Mouse (Mus musculus): ENCODE measurements at regions not wholly inside any gene's neighbourhood (a gene's known extent, or its start where the extent isn't known, plus 50 kb on each side); places are given as distances from the start of the nearest gene placed in this dataset.
"Not testable (repeated sequence)": the region's sequence is repeated elsewhere in the genome, so short reads cannot be mapped to it uniquely, and the experiment has no call there.

DNA sequence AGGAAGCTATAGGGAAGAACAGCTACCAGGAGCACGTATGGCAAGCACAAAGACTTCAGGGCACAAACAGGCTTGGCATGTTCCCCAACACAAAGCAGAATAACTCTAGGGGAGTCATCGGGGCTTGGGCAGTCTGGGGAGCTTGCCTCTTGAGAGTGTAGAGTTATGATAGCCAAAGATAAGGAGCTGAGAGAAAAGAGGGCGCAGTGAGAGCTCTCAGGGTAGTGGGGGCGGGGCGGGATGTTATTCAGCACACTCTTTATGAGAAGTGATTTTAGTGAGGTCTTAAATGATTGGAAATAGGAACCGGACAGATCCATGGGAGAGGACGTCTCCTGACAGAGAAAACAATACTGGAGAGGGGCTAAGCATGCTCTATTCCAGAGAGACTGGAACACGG is 466.4 kb upstream of the Smim15 start:
- no peak for DNase-seq

DNA sequence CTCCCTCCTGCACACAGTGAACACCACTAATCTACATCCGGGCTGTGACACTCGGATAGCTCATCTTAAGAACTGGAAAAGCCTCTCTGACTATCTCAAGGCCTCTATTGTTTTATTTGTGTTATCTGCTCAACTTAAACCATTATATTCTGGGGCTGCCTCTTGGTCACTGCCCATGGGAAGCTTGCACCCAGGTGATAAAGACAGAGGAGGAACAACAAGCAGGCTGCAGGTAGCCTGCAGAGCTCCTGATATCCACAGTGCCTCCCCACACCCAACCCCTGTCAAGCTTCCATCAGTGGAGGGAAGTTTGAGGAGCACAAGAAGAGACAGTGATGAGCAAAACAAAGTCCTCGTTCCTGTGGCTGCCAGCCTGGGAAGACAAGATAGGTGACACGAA is 467.0 kb upstream of the Smim15 start:
- no peak for DNase-seq

- no peak for DNase-seq
Observed at GRCm38 (mm10) chr13:107576701-107577100, 467.5 kb upstream of the Smim15 start.

DNA sequence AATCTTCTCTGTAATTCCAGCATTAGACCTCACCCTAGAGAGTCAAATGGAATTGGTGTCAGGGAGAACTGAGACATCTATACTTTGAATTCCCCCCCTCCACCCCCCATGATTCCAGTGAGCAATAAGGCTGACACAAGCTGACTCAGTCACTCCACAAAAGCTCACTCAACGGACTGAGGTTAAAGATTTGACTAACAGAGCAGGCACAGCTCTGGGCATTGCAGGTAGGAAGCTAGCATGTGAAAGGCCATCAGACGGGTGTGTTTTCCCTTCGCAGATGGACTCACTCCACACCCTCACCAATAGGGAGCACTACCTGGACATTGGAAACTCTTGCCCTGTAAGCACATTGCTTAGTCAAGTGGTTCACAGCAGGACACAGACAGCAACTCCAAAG is 469.2 kb upstream of the Smim15 start:
- DNase-seq: no peak

DNA sequence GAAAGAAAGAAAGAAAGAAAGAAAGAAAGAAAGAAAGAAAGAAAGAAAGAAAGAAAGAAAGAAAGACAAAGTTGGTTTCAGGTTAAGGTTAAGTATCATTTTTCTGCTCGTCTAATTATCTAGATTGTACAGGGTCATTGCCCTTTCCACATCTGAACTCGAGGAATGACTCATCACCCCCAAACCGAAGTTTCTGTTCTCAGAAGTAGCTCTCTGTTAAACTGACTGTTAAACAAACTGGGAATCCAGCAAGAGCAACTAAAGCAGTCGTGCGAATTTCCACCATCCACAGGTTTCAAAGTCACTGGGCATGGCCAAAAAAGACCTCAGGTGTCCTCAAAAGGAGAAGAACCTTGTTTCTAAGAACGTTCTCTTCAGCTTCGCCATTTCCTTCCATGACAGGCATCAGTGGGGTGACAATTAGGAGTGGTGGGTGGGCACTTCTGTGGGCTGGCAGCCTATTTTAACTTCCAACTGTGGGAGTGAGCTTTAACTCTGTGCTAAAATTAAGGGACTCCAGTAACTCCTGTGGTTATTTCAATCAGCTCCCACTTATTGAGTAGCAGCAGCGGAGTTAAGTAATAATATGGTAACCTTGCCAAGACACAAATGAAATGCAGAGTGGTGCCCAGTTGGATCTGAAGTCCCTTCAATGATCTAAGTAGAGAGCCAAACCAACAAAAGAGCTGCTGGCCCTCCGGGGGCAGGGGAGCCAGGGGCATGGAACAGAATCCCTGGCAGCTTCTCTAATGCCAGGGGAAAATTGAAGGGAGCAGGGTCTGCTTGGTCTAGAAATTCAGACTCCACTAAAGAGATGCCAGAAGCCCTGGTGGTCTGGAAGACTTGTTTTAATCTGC is 470.5 kb upstream of the Smim15 start:
- no peak for DNase-seq

- no peak for DNase-seq
Observed at GRCm38 (mm10) chr13:107571539-107571938, 472.7 kb upstream of the Smim15 start.

DNA sequence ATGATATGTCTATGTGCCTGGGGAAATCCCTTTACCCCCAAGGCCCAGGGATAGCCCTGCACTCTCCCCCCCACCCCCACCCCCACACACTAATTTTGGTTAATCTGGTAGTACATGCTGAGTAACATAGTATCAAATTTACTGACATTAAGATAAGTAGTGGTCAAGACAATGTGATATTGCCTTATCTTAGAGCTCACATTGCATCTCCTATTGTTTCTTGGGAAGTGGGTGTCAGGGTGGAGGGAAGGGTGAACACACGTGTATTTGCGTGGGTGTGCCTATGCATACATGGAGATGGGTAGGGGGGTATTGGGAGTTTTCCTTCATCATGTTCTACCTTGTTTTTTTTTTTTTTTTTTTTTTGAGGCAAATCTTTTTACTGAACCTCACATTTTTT is 474.8 kb upstream of the Smim15 start:
- DNase-seq: no peak

GRCm38 (mm10) chr13:107568701-107569121 is 475.5 kb upstream of the Smim15 start:
- DNase-seq: no peak

DNA sequence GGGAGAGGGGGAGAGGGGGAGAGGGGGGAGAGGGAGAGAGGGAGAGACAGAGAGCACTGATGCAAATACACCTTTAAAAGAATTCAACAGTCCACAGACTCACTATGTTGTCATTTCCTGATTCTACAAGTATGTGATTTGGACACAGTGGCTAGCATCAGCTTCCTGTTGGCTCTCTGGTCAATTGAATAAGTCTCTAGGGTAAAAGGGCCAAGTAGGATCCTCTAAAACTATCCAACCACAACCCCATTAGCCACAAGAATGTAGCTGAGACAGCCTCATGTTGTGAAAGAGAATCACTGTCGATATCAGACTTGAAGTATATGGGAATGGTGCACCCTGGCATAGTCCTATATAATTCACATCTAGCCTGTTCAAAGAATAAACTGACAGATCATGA is 481.8 kb upstream of the Smim15 start:
- DNase-seq: no peak

- no peak for DNase-seq
Observed at GRCm38 (mm10) chr13:107561529-107561928, 482.7 kb upstream of the Smim15 start.

GRCm38 (mm10) chr13:107555958-107556357 is 488.3 kb upstream of the Smim15 start:
- no peak for DNase-seq

GRCm38 (mm10) chr13:107554091-107554490 is 490.2 kb upstream of the Smim15 start:
- DNase-seq: no peak

DNA sequence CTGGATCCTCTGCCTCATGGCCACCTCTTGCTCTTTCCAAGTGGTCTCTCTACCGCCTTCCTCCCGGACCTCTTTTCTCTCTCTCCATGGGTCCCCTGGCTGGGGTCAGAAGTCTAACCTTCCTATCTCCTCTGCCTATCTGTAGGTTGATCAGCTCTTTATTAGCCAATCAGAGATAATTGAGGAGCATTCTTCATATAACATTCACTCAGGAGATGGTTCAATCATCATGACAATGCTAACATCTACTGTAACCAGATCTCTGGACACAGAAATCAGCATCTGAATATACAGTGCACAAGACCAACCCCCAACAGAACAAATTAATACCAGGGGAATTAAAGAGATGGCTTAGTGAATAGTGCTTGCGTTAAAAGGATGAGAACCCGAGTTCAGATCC is 492.1 kb upstream of the Smim15 start:
- no peak for DNase-seq

DNA sequence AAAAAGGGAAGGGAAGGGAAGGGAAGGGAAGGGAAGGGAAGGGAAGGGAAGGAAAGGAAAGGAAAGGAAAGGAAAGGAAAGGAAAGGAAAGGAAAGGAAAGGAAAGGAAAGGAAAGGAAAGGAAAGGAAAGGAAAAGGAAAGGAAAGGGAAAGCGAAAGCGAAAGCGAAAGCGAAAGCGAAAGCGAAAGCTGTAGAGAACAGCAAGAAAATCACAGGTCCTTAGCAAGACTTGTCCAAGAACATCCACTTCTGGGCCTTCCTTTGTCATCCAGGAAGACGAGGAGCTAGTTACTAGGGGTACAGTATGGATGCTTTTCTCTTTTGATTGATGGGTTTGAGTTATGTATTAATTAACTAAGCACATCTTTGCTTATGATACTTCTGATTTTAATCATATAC is 494.3 kb upstream of the Smim15 start:
- not testable (repeated sequence) for DNase-seq

GRCm38 (mm10) chr13:107547073-107547472 is 497.2 kb upstream of the Smim15 start:
- DNase-seq: no peak

DNA sequence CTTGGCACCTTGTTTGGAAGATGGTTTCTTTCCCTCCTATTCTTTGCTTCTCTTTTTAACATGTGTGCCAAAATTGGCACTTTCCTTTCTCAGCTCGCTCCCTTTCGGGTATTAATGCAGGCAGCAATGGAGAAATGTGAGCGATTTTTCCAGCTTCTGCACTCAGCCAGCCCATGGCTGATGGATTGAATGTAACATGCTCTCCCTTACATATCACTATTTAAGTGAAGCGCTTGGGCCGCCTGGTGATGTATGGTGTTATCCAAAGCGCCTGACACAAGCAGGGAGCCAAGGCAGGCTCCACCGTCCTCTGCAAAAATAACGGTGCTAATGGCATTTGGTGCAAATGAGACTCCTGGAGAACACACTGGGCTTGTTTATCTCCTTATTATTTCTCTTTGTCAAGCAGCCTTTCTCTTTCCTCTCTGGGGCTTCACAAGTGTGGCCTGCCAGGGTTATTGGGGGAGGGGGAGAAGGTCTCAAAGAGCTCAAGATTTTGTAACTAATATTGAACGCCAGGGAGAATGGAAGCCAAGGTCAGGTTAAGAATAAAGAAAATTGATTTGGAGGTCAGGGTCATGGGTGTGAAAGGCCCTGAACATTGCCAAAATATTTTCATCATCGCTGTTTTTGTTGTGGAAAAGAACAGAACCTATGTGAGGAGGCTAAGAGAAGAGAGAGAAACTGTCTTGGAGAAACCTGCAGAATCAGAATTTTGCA is 497.9 kb upstream of the Smim15 start:
- no peak for DNase-seq

GRCm38 (mm10) chr13:107541635-107541955 is 502.7 kb upstream of the Smim15 start:
- DNase-seq: no peak

- no peak for DNase-seq
Observed at GRCm38 (mm10) chr13:107540784-107541634, 503.2 kb upstream of the Smim15 start.

GRCm38 (mm10) chr13:107540305-107540704 is 503.9 kb upstream of the Smim15 start:
- no peak for DNase-seq

- no peak for DNase-seq
Observed at GRCm38 (mm10) chr13:107539867-107540266, 504.4 kb upstream of the Smim15 start.

DNA sequence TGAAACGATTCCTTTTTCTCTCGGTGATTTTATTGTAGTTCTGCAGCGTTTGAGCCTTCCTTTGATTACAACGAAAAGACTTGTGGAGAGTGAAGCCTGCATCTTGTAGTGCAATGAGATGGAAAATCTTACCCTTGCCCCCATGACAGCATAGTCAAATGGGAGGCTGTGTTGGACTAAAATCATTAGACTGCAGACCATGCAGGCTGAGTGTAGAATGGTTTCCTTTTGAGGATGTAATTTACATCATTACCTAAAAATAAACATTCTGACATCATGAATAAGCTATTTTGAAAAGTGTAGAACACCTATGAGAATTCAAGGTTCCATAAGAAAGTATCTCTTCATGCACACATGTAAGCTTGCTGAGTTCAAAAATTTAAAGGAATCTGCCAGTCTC is 504.9 kb upstream of the Smim15 start:
- DNase-seq: no peak

DNA sequence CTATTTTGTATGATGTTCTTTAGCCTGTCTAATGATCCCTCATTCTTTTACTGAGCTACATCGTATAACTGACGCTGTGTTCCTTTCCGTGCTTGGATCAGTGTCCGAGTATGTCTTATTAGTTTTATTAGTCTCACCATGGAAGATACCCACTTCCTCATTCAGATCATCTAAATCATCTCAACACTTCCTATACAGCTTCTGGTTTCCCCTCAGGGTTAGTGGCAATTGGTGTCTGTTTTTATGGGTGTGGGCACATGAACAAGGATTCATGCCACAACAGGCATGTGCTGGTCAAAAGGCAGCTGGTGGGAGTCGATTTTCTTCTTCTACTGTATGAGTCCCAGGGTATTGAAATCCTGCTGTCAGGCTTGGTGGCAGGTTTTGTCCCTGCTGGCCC is 509.0 kb upstream of the Smim15 start:
- DNase-seq: no peak

GRCm38 (mm10) chr13:107533323-107533722 is 510.9 kb upstream of the Smim15 start:
- DNase-seq: no peak

Data from gastrocnemius, postnatal 25 days (tissue).